Mouse (Mus musculus) heart, adult 2 months (tissue): Measurements from ENCODE around the gene Notch3. TPM values are rescaled to one million over a fixed set of nuclear protein-coding genes. Genes with fewer than 3 reads are reported as not detected.

ENCODE experiments used
- DNase-seq, 2 experiments: peaks; one replicate each; pipeline ENCODE4 v3.0.0; 2021
- H3K27ac ChIP-seq: fragments of 200-600 bp; 2 replicates; pipeline ENCODE4 v1.8.1; 2022
- H3K27me3 ChIP-seq: fragments of 200-500 bp; 2 replicates; pipeline ENCODE4 v1.6.1; 2012; ENCODE audit warnings: mild to moderate bottlenecking, low read length, inconsistent platforms, mixed read lengths; ENCODE audit not compliant: control insufficient read depth, insufficient read depth
- H3K36me3 ChIP-seq: fragments of 200-500 bp; 2 replicates; pipeline ENCODE4 v1.6.1; 2012; ENCODE audit warnings: low read length, inconsistent platforms; ENCODE audit not compliant: control insufficient read depth, insufficient read depth
- H3K4me1 ChIP-seq: fragments of 200-500 bp; 2 replicates; pipeline ENCODE4 v1.6.1; 2011; ENCODE audit warnings: low read length; ENCODE audit not compliant: control insufficient read depth, insufficient read depth
- H3K4me3 ChIP-seq: fragments of 200-600 bp; 2 replicates; pipeline ENCODE4 v1.8.1; 2022
- H3K79me2 ChIP-seq: fragments of 200-500 bp; replicated peaks from 2 replicates; pipeline ENCODE4 v1.6.1; 2012; ENCODE audit warnings: mild to moderate bottlenecking, inconsistent platforms, low read length, moderate library complexity, mixed read lengths; ENCODE audit not compliant: control insufficient read depth, insufficient read depth
- H3K9ac ChIP-seq: fragments of 200-500 bp; 2 replicates; pipeline ENCODE4 v1.6.1; 2012; ENCODE audit warnings: low read depth, mild to moderate bottlenecking, control low read depth, inconsistent platforms, low read length, mixed read lengths
- CTCF ChIP-seq: fragments of 200-600 bp; IDR thresholded peaks from 2 replicates; pipeline ENCODE4 v1.8.1; 2022; ENCODE audit warnings: antibody characterized with exemption, mild to moderate bottlenecking, moderate library complexity
- EP300 ChIP-seq: fragments of 200-500 bp; IDR thresholded peaks from 2 replicates; pipeline ENCODE4 v1.6.1; 2011; ENCODE audit warnings: low read depth, low read length, control low read depth; ENCODE audit not compliant: insufficient read depth
- POLR2A ChIP-seq: fragments of 200-500 bp; IDR thresholded peaks from 2 replicates; pipeline ENCODE4 v1.6.1; 2011; ENCODE audit warnings: mild to moderate bottlenecking, low read depth, low read length, control low read depth; ENCODE audit not compliant: insufficient read depth
- WGBS: fragments of 180-500 bp; shearing (Covaris S2); methylation state at CpG from one replicate; pipeline ENCODE4 v1.1.7; 2018; 5-methylcytosine and 5-hydroxymethylcytosine counted together
- intact Hi-C: fragments of 180-260 bp; cut with DNase I; formaldehyde crosslinking; loops from one replicate; pipeline ENCODE4 v1.15.1; 2025
- polyA plus RNA-seq: library from polyadenylated mRNA; depleted of rRNA; stranded (reverse); fragments of >200 nt; gene quantifications from 2 replicates; pipeline ENCODE4 v1.2.3, GENCODE M21; 2012
- total RNA-seq, 2 experiments: library from RNA; stranded (reverse); gene quantifications; 2 replicates each; pipeline ENCODE4 v1.2.3; 2021

Gene Notch3
- total and polyA plus RNA-seq, 3 experiments, result 22.5 to 30.6 (median 24.2) TPM

GRCm38 (mm10) chr17:32127195-32127594 lies 39.5 kb downstream of the Notch3 start:
- Histone ChIP-seq H3K27me3 (no peaks in the 10 kb centered on the region), H3K4me3 (no peak overlapping the region), H3K36me3 (no peaks in the 10 kb centered on the region; the same call in 1 of the 2 replicates), H3K79me2 (no peaks in the 10 kb centered on the region), H3K27ac (no peak overlapping the region), H3K4me1 (peaks cover 2% of the 10 kb centered on the region), H3K9ac (no peak overlapping the region)
- TF ChIP-seq EP300, result no peak
- TF ChIP-seq POLR2A, result no peak
- TF ChIP-seq CTCF, result no peak
- no peak for DNase-seq
- 74% methylated on average over 2 of the region's 2 CpGs for WGBS
- intact Hi-C loops, result loop anchor here (5.0 kb wide), 1 partner anchor 40 kb away; no protein-coding TSS in a partner anchor

- TF ChIP-seq CTCF, result peak; percentile 54
- no peak for TF ChIP-seq EP300
- peaks cover 10% of the 10 kb centered on the region for H3K4me1 ChIP-seq
- 89% methylated on average over 3 of the region's 3 CpGs for WGBS
- intact Hi-C loops, result loop anchor here (5.0 kb wide), 1 partner anchor 38 kb away; no protein-coding TSS in a partner anchor
- no peak for DNase-seq
- no peak overlapping the region for H3K4me3 ChIP-seq
- H3K36me3 ChIP-seq, result peaks cover 3% of the 10 kb centered on the region
- no peaks in the 10 kb centered on the region for H3K27me3 ChIP-seq
- H3K27ac ChIP-seq, result no peak overlapping the region
- no peak overlapping the region for H3K9ac ChIP-seq
- no peaks in the 10 kb centered on the region for H3K79me2 ChIP-seq
Measured at GRCm38 (mm10) chr17:32125407-32125806, 41.2 kb downstream of the Notch3 start.

- no peaks in the 10 kb centered on the region for H3K27me3 ChIP-seq
- DNase-seq, result no peak
- H3K36me3 ChIP-seq, result peaks cover 6% of the 10 kb centered on the region
- peaks cover 12% of the 10 kb centered on the region for H3K4me1 ChIP-seq
- intact Hi-C loops, result no loop called here
- H3K9ac ChIP-seq, result no peak overlapping the region
- H3K27ac ChIP-seq, result no peak overlapping the region
- TF ChIP-seq EP300, result no peak
- no peak for TF ChIP-seq CTCF
- no peak for TF ChIP-seq POLR2A
- 87% methylated on average over 4 of the region's 4 CpGs for WGBS
- no peak overlapping the region for H3K4me3 ChIP-seq
- H3K79me2 ChIP-seq, result no peaks in the 10 kb centered on the region
Measured at GRCm38 (mm10) chr17:32123545-32123944, 43.1 kb downstream of the Notch3 start.

GRCm38 (mm10) chr17:32122587-32122970 lies 44.1 kb downstream of the Notch3 start:
- peaks cover 6% of the 10 kb centered on the region for H3K36me3 ChIP-seq
- peak overlapping the region; percentile 94 for H3K27ac ChIP-seq
- peak overlapping the region; percentile 40 for H3K4me3 ChIP-seq
- TF ChIP-seq POLR2A (peak; percentile 25; the same call in 1 of the 2 replicates), EP300 (peak; percentile 75; the same call in 1 of the 2 replicates), CTCF (no peak)
- 15% methylated on average over 14 of the region's 14 CpGs for WGBS
- H3K79me2 ChIP-seq, result no peaks in the 10 kb centered on the region
- DNase-seq, result peak in 1 of 2 experiments; percentile 88
- H3K27me3 ChIP-seq, result no peaks in the 10 kb centered on the region
- intact Hi-C loops, result no loop called here
- peak overlapping the region; percentile 53 for H3K9ac ChIP-seq
- H3K4me1 ChIP-seq, result peaks cover 14% of the 10 kb centered on the region

GRCm38 (mm10) chr17:32121833-32122586 lies 44.6 kb downstream of the Notch3 start:
- Histone ChIP-seq H3K27ac (peak overlapping the region; percentile 94), H3K79me2 (no peaks in the 10 kb centered on the region), H3K4me3 (peak overlapping the region; percentile 40), H3K27me3 (no peaks in the 10 kb centered on the region), H3K36me3 (peaks cover 6% of the 10 kb centered on the region), H3K4me1 (peaks cover 18% of the 10 kb centered on the region), H3K9ac (peak overlapping the region; percentile 53)
- 37% methylated on average over 19 of the region's 19 CpGs for WGBS
- TF ChIP-seq EP300 (no peak), POLR2A (0 out of 2 replicates have a peak, but pooled peaks have one; percentile 20), CTCF (no peak)
- peak; percentile 62 to 80 for DNase-seq
- intact Hi-C loops, result no loop called here

- intact Hi-C loops, result no loop called here
- TF ChIP-seq CTCF, result no peak
- no peak for TF ChIP-seq EP300
- no peak for TF ChIP-seq POLR2A
- Histone ChIP-seq H3K9ac (no peak overlapping the region), H3K36me3 (peaks cover 6% of the 10 kb centered on the region; the same call in 1 of the 2 replicates), H3K27ac (peak overlapping the region; percentile 94), H3K27me3 (no peaks in the 10 kb centered on the region), H3K4me1 (peaks cover 23% of the 10 kb centered on the region), H3K79me2 (no peaks in the 10 kb centered on the region), H3K4me3 (no peak overlapping the region)
- 67% methylated on average over 9 of the region's 9 CpGs for WGBS
- DNase-seq, result no peak
Measured at GRCm38 (mm10) chr17:32120771-32121532, 45.7 kb downstream of the Notch3 start.
